Mouse (Mus musculus): ENCODE measurements around the gene Zyg11b. TPM values are rescaled to one million over a fixed set of nuclear protein-coding genes. Genes with fewer than 3 reads are reported as not detected.
A peak's percentile ranks its signal among the peaks of the same experiment; 100 is the strongest.

The Zyg11b gene
- total RNA-seq (2014; fragmentation: Nextera tagmentation): 8.8 and 11.3 TPM in 2 replicates
- total RNA-seq (2017): 12.5 and 17.6 TPM in 2 replicates

- ATAC-seq (replicated peaks; ENCODE audit: low FRiP score, low TSS enrichment, poor library complexity, severe bottlenecking): peak; percentile 92
These were observed at the start of gene Zyg11b for GRCm38 (mm10) chr4:108300670-108301373. TSS of gene Zyg11b (minus strand) at chr4:108301096.

GRCm38 (mm10) chr4:108349836-108350547, 49.1 kb upstream of the Zyg11b start:
- no peak; the same call in 1 of the 2 replicates for ATAC-seq (replicated peaks; ENCODE audit: low FRiP score, low TSS enrichment, poor library complexity, severe bottlenecking)

- no peak for ATAC-seq (replicated peaks; ENCODE audit: low FRiP score, low TSS enrichment, poor library complexity, severe bottlenecking)
These were observed 48.2 kb upstream of the Zyg11b start for GRCm38 (mm10) chr4:108349064-108349463.

GRCm38 (mm10) chr4:108348256-108348875, 47.5 kb upstream of the Zyg11b start:
- no peak for ATAC-seq (replicated peaks; ENCODE audit: low FRiP score, low TSS enrichment, poor library complexity, severe bottlenecking)

GRCm38 (mm10) chr4:108347111-108347510, 46.2 kb upstream of the Zyg11b start:
- no peak for ATAC-seq (replicated peaks; ENCODE audit: low FRiP score, low TSS enrichment, poor library complexity, severe bottlenecking)

- ATAC-seq (replicated peaks; ENCODE audit: low FRiP score, low TSS enrichment, poor library complexity, severe bottlenecking): no peak
These were observed 44.9 kb upstream of the Zyg11b start for GRCm38 (mm10) chr4:108345826-108346225.

- ATAC-seq (replicated peaks; ENCODE audit: low FRiP score, low TSS enrichment, poor library complexity, severe bottlenecking): no peak
These were observed 43.8 kb upstream of the Zyg11b start for GRCm38 (mm10) chr4:108344631-108345083.

- ATAC-seq (replicated peaks; ENCODE audit: low FRiP score, low TSS enrichment, poor library complexity, severe bottlenecking): peak; percentile 65
These were observed 38.4 kb upstream of the Zyg11b start for GRCm38 (mm10) chr4:108339277-108339690.

GRCm38 (mm10) chr4:108338811-108339210, 37.9 kb upstream of the Zyg11b start:
- ATAC-seq (replicated peaks; ENCODE audit: low FRiP score, low TSS enrichment, poor library complexity, severe bottlenecking): no peak

GRCm38 (mm10) chr4:108338321-108338733, 37.4 kb upstream of the Zyg11b start:
- peak; percentile 54 for ATAC-seq (replicated peaks; ENCODE audit: low FRiP score, low TSS enrichment, poor library complexity, severe bottlenecking)

- ATAC-seq (replicated peaks; ENCODE audit: low FRiP score, low TSS enrichment, poor library complexity, severe bottlenecking): no peak
These were observed 36.9 kb upstream of the Zyg11b start for GRCm38 (mm10) chr4:108337817-108338216.

- ATAC-seq (replicated peaks; ENCODE audit: low FRiP score, low TSS enrichment, poor library complexity, severe bottlenecking): no peak
These were observed 35.9 kb upstream of the Zyg11b start for GRCm38 (mm10) chr4:108336765-108337164.

GRCm38 (mm10) chr4:108335413-108335812, 34.5 kb upstream of the Zyg11b start:
- ATAC-seq (replicated peaks; ENCODE audit: low FRiP score, low TSS enrichment, poor library complexity, severe bottlenecking): no peak

- ATAC-seq (replicated peaks; ENCODE audit: low FRiP score, low TSS enrichment, poor library complexity, severe bottlenecking): no peak
These were observed 31.1 kb upstream of the Zyg11b start for GRCm38 (mm10) chr4:108332041-108332440.

- ATAC-seq (replicated peaks; ENCODE audit: low FRiP score, low TSS enrichment, poor library complexity, severe bottlenecking): no peak
These were observed 28.9 kb upstream of the Zyg11b start for GRCm38 (mm10) chr4:108329840-108330239.

GRCm38 (mm10) chr4:108327730-108328484, 27.0 kb upstream of the Zyg11b start, which contains the start of gene Coa7:
TSS of gene Coa7 (plus strand) at chr4:108328140.
- peak; percentile 94 for ATAC-seq (replicated peaks; ENCODE audit: low FRiP score, low TSS enrichment, poor library complexity, severe bottlenecking)

GRCm38 (mm10) chr4:108327071-108327579, 26.2 kb upstream of the Zyg11b start:
- ATAC-seq (replicated peaks; ENCODE audit: low FRiP score, low TSS enrichment, poor library complexity, severe bottlenecking): no peak

GRCm38 (mm10) chr4:108323588-108323987, 22.7 kb upstream of the Zyg11b start:
- ATAC-seq (replicated peaks; ENCODE audit: low FRiP score, low TSS enrichment, poor library complexity, severe bottlenecking): no peak
